Mouse (Mus musculus) CD8-positive naive resting alpha-beta T cell, adult 2 months (primary cell): ENCODE results near the gene Siva1.
A peak's percentile ranks its signal among the peaks of the same experiment; 100 is the strongest.

Experiments used
- DNase-seq, 2 experiments: peaks; one replicate each; pipeline ENCODE4 v3.0.0; 2022; ENCODE audit warnings: low read depth in 2 of 2, low spot score in 2 of 2

Gene Siva1

GRCm38 (mm10) chr12:112644180-112644854 is at the start of gene Siva1:
Gene Siva1, plus strand, starts transcription at chr12:112644679.
- peak; percentile 92 for DNase-seq

- no peak for DNase-seq
Observed at GRCm38 (mm10) chr12:112594989-112595388, 49.5 kb upstream of the Siva1 start.

- DNase-seq, result no peak
Observed at GRCm38 (mm10) chr12:112595626-112596025, 48.9 kb upstream of the Siva1 start.

- DNase-seq, result no peak
Observed at GRCm38 (mm10) chr12:112596454-112596853, 48.0 kb upstream of the Siva1 start.

GRCm38 (mm10) chr12:112596891-112597500 is 47.5 kb upstream of the Siva1 start:
- DNase-seq, result no peak

- DNase-seq, result no peak
Observed at GRCm38 (mm10) chr12:112597618-112598017, 46.9 kb upstream of the Siva1 start.

GRCm38 (mm10) chr12:112599198-112599597 is 45.3 kb upstream of the Siva1 start:
- DNase-seq, result no peak

GRCm38 (mm10) chr12:112599942-112600611 is 44.4 kb upstream of the Siva1 start:
- DNase-seq, result no peak

- no peak for DNase-seq
Observed at GRCm38 (mm10) chr12:112604022-112604421, 40.5 kb upstream of the Siva1 start.

GRCm38 (mm10) chr12:112604709-112605649 is 39.5 kb upstream of the Siva1 start:
- DNase-seq, result no peak

- DNase-seq, result peak; percentile 77 to 79
Observed at GRCm38 (mm10) chr12:112605766-112606165, 38.7 kb upstream of the Siva1 start.

- DNase-seq, result no peak
Observed at GRCm38 (mm10) chr12:112606998-112607397, 37.5 kb upstream of the Siva1 start.

- no peak for DNase-seq
Observed at GRCm38 (mm10) chr12:112609031-112609430, 35.4 kb upstream of the Siva1 start.

- no peak for DNase-seq
Observed at GRCm38 (mm10) chr12:112616668-112617067, 27.8 kb upstream of the Siva1 start.

- no peak for DNase-seq
Observed at GRCm38 (mm10) chr12:112617184-112617583, 27.3 kb upstream of the Siva1 start.

- DNase-seq, result peak; percentile 58 to 76
Observed at GRCm38 (mm10) chr12:112617898-112618380, 26.5 kb upstream of the Siva1 start.

GRCm38 (mm10) chr12:112618981-112619685 is 25.3 kb upstream of the Siva1 start:
- no peak for DNase-seq

- peak in 1 of 2 experiments; percentile 19 for DNase-seq
Observed at GRCm38 (mm10) chr12:112619686-112620353, 24.7 kb upstream of the Siva1 start, which contains the start of gene Adssl1. Gene Adssl1, plus strand, starts transcription at chr12:112620045.

- DNase-seq, result no peak
Observed at GRCm38 (mm10) chr12:112620354-112621061, 24.0 kb upstream of the Siva1 start.
